Comparison of ENCODE assay signal across 9 mouse cellular contexts in the genomic region with DNA sequence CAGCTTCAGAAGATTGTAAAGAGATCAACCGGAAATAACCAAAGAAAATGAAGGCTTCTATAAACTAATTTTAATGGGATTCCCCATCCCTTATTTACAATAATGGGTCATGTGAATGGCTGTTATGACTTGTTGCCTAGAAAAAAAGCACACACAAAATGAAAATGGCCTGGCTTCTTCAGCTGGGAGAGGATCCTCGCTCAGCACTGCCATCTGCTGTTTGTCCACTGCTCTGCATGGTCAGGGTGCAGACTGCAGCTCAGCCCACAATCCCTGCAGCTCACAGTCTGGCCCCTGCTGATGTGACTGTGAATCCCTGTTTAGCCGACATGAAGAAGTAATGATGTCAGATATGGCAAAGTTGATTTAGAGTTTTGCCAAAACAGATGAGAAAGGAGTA. TPM values are rescaled to one million over a fixed set of nuclear protein-coding genes. Genes with fewer than 3 reads are reported as not detected.
DNase-seq lines count a peak whose midpoint lies in the region; TF ChIP-seq lines count a peak whose summit lies in the region.
"Had no signal": no experiment of that assay in that cellular context is flagged by ENCODE, and none has a peak within 500 bp of the region (broad histone marks: within the 10 kb centered on the region; RNA-seq: fewer than 3 reads in every experiment).

No protein-coding gene starts in this region.

- DNase-seq in A20 (ENCODE audit: low read depth, low spot score) (peak; percentile 81), MN1 (ENCODE audit: low spot score) (peak; percentile 35)
- peak; percentile 34 for DNase-seq in cerebellum, adult 9-10 months
- peak; percentile 16 to 30 for DNase-seq in gastrocnemius, adult 8-10 months (ENCODE audit: low spot score in 2 of 2)
- peak; percentile 71 to 90 for DNase-seq in kidney, postnatal 36 days
- peak; percentile 80 for DNase-seq in lung, adult 2 months
- DNase-seq in right cerebral cortex, adult 2 months (ENCODE audit: low spot score in 2 of 2) = peak; percentile 80 to 85
- DNase-seq in urinary bladder, postnatal 10 days (ENCODE audit: low spot score) = peak; percentile 35

- no peak overlapping the region for H3K4me3 ChIP-seq in lung, adult 2 months (replicated peaks; ENCODE audit: extremely low read depth, low read depth, low read length)

- peak; percentile 98 for TF ChIP-seq CTCF in lung, adult 2 months (IDR thresholded peaks at IDR 0.05; ENCODE audit: insufficient read depth, low read length)

- TF ChIP-seq POLR2A in lung, adult 2 months (IDR thresholded peaks at IDR 0.05; ENCODE audit: borderline replicate concordance, extremely low read depth, low read depth, low read length) = peak; percentile 14; the same call in 1 of the 2 replicates

- 24% methylated on average over 3 of the region's 3 CpGs for WGBS in lung, adult 2 months

- H3K4me1 ChIP-seq in lung, adult 2 months (ENCODE audit: control insufficient read depth, insufficient read depth, low read length) = 0 out of 2 replicates have a peak, but pooled peaks cover 2% of the 10 kb centered on the region

RNA-seq across cellular contexts. Expression of gene H2-Eb1, which starts 7.7 kb away (rescaled TPM):
- total RNA-seq in gastrocnemius, adult 8-10 months (2022) = 1 to 10 TPM; 2.6 to 6.3 (median 3.7) TPM
- 256 and 285 TPM in 2 replicates for polyA plus RNA-seq in lung, adult 2 months (2012; rRNA removed)

RNA-seq across cellular contexts. Expression of gene H2-Eb2, which starts 12.1 kb away (rescaled TPM):
- not detected for total RNA-seq in gastrocnemius, adult 8-10 months (2022)
- polyA plus RNA-seq in lung, adult 2 months (2012; rRNA removed) = 0.63 and 1.2 TPM in 2 replicates
- polyA plus RNA-seq: stomach, embryonic 16.5 days had no signal

RNA-seq across cellular contexts. Expression of gene H2-Aa, which starts 25.8 kb away (rescaled TPM):
- total RNA-seq in gastrocnemius, adult 8-10 months (2022) = 1 to 10 TPM; 3.1 to 4.1 (median 3.5) TPM
- polyA plus RNA-seq in lung, adult 2 months (2012; rRNA removed) = 544 and 571 TPM in 2 replicates

RNA-seq across cellular contexts. Expression of gene Btnl2, which starts 41.2 kb away (rescaled TPM):
- under 1 TPM in 2 of 4 experiments, not detected in 2; 0.35 to 0.47 TPM for total RNA-seq in gastrocnemius, adult 8-10 months (2022)
- 0.37 and 0.78 TPM in 2 replicates for polyA plus RNA-seq in lung, adult 2 months (2012; rRNA removed)

RNA-seq across cellular contexts. Expression of gene H2-Ab1, which starts 55.9 kb away (rescaled TPM):
- 1 to 10 TPM; 2.3 to 4.7 (median 3.9) TPM for total RNA-seq in gastrocnemius, adult 8-10 months (2022)
- polyA plus RNA-seq in lung, adult 2 months (2012; rRNA removed) = 1,370 and 1,736 TPM in 2 replicates

Comparison
In these comparisons a context has a peak if more than half of its experiments do, and no peak if none do; other contexts are left out.
1. DNase-seq: peak in every context shown above with its lines; median percentile 82 in right cerebral cortex, adult 2 months; 81 in A20; 80 in kidney, postnatal 36 days; 80 in lung, adult 2 months; 35 in MN1; 35 in urinary bladder, postnatal 10 days; 34 in cerebellum, adult 9-10 months; 23 in gastrocnemius, adult 8-10 months.